Mouse (Mus musculus): ENCODE data around the gene Slc2a5.
A peak's percentile ranks its signal among the peaks of the same experiment; 100 is the strongest.

- no peak for TF ChIP-seq POLR2A (IDR thresholded peaks at IDR 0.05; ENCODE audit: control insufficient read depth in 1 of 2, insufficient read depth in 1 of 2, low read depth in 1 of 2, low read length in 2 of 2, poor library complexity in 1 of 2)
- no peak for TF ChIP-seq GABPA (IDR thresholded peaks at IDR 0.05; ENCODE audit: low read depth, low read length)
- TF ChIP-seq SIN3A (IDR thresholded peaks at IDR 0.05; ENCODE audit: low read length): no peak
- TF ChIP-seq TAL1 (IDR thresholded peaks at IDR 0.05; ENCODE audit: low read length): no peak
- TF ChIP-seq MAFK (IDR thresholded peaks at IDR 0.05; ENCODE audit: borderline replicate concordance, low read depth, low read length): no peak
- peak in 1 of 3 experiments; percentile 44; a peak in 2 of 6 replicates for TF ChIP-seq CTCF (IDR thresholded peaks at IDR 0.05 in 2 of 3, conservative IDR thresholded peaks at IDR 0.05 in 1 of 3; ENCODE audit: control insufficient read depth in 1 of 3, insufficient read depth in 1 of 3, low read depth in 2 of 3, low read length in 3 of 3, poor library complexity in 1 of 3, severe bottlenecking in 1 of 3)
- TF ChIP-seq JUND (IDR thresholded peaks at IDR 0.05; ENCODE audit: low read depth, low read length): no peak
- TF ChIP-seq ZMIZ1 (IDR thresholded peaks at IDR 0.05; ENCODE audit: low read depth, low read length): no peak
These were observed 26.5 kb upstream of the Slc2a5 start for GRCm38 (mm10) chr4:150092583-150092902.

Measured in MEL (cell line).